Mouse (Mus musculus) c-Kit-negative CD71-positive TER-119-positive erythroid progenitor cells, embryonic 14.5 days (primary cell): ENCODE measurements around the gene Igf1r.

ENCODE experiments used
- DNase-seq: peaks from one replicate; pipeline ENCODE4 v3.0.0-alpha.2; 2013; ENCODE audit warnings: low read depth, low spot score

Igf1r gene

GRCm38 (mm10) chr7:68117981-68118380 lies 165.4 kb downstream of the Igf1r start:
- no peak for DNase-seq

GRCm38 (mm10) chr7:68119605-68120004 lies 167.0 kb downstream of the Igf1r start:
- no peak for DNase-seq

DNA sequence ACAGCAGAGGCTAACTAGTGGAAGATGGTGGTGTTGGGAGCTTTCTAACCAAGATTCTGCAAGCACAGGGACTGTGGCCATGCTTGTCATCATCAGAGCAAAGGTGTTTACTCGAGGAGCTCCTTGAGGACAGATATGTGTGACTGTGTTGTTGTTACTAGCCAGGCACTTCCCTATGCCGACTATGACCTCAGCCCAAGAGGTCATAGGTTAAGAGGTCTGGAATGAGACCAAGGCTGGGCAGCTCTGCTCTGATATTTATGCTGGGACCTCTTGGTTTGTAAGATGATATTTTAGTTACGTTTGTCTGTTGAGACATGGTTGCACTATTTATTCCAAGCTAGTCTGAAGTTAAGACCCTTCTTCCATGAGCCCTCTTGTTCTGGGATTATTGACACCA lies 169.8 kb downstream of the Igf1r start:
- no peak for DNase-seq

GRCm38 (mm10) chr7:68125347-68125746 lies 172.7 kb downstream of the Igf1r start:
- DNase-seq, result no peak

DNA sequence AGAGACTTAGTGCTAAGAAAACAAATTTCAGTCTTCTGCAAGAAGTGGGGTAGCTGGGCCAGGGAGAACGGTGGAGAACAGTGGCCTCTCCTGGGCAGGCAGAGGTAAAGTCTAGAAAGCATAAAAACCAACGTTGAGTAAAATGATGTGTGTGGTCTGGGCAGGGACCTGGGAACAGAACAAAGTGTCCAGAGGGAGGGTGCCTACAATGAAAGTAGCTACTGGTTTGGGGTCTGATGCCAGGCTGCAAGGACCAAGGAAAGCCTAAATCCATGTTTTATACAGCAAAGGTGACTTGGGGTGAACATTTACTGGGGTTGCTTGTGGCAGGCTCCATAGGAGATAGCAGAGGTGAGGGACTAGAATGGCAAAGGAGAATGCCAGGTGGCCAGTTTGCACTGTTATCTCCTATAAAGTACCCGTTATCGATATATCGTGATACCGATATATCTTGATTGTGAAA lies 175.2 kb downstream of the Igf1r start:
- DNase-seq, result no peak

- peak; percentile 32 for DNase-seq
Observed at GRCm38 (mm10) chr7:68128271-68128674, 175.6 kb downstream of the Igf1r start.

- DNase-seq, result peak; percentile 100
Observed at GRCm38 (mm10) chr7:68129077-68129511, 176.5 kb downstream of the Igf1r start.

GRCm38 (mm10) chr7:68129546-68130253 lies 177.1 kb downstream of the Igf1r start:
- peak; percentile 80 for DNase-seq

GRCm38 (mm10) chr7:68130950-68131580 lies 178.4 kb downstream of the Igf1r start:
- DNase-seq, result no peak

DNA sequence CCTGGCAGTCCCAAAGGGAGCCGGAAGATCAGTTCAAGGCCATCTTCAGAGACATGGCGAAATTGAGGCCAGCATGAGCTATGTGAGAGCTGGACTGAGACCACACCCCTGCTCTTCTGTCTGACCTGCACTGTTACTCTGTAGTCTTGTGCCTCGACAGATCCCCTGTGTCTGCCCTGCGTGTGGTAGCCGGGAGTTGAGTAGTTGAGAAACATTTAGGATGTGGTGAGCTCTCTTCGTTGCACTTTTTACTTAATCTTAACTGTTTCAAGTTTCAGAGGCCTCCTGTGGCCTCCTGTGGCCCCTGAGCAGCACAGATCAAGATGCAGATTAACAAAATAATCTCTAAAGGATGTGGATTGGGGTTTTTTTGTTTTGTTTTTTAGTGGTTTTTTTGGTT lies 181.1 kb downstream of the Igf1r start:
- no peak for DNase-seq

GRCm38 (mm10) chr7:68134948-68135347 lies 182.3 kb downstream of the Igf1r start:
- DNase-seq, result no peak

DNA sequence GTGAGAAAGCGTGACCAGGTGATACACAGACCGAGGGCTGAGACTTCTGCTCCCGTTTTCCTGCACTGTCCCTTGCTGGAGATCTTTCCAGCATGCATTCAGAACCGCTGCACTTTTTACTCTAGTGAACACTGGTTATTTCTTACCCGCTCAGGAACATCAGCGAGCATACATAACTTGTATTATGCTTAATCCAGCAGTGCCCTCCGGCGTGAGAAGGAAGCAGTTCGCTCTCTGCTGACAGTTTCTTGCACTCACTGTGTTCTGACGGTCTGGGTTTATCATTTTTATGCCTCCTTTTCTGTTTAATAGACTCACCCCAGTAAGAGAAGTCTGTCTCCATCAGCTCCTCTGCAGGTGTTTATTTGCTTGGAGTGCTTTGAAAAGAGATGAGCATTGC lies 183.4 kb downstream of the Igf1r start:
- DNase-seq, result no peak

GRCm38 (mm10) chr7:68139384-68139783 lies 186.8 kb downstream of the Igf1r start:
- DNase-seq, result no peak

DNA sequence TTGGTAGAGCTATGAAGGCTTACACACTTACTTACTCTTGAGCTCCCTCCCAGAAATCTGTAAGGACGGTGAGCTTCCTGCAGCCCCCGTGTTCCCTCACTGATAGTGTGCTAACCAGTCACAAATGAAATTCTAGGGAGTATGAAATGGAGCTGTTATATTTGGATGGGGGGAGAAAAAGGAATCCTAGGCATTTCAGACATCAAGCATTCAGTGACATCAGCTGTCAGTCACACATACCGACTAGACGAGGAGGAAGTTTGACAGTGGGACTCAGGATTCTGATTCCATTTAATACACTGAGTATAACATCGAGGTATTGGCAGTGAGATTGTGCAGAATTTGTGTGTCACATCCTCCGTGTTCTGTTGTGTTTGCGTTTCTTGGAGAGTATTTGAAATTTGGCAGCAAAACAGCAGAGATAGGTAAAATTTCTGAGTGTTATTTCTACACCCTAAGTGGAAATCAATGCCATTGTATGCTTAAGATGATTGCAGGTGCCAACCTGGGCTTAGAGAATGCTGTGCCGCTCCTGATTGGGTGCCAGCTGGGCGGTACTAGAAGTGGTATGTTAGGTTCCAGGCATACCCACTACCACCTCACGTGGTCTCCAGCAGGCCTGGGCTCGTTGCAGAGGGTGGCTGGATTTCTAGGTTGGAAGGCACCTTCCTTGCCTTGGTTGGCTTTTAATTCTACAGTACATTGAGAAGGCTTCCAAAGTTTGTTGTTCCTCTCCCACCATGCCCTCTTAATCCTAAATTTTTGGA lies 187.6 kb downstream of the Igf1r start:
- DNase-seq, result no peak

GRCm38 (mm10) chr7:68144266-68144665 lies 191.6 kb downstream of the Igf1r start:
- DNase-seq, result no peak

DNA sequence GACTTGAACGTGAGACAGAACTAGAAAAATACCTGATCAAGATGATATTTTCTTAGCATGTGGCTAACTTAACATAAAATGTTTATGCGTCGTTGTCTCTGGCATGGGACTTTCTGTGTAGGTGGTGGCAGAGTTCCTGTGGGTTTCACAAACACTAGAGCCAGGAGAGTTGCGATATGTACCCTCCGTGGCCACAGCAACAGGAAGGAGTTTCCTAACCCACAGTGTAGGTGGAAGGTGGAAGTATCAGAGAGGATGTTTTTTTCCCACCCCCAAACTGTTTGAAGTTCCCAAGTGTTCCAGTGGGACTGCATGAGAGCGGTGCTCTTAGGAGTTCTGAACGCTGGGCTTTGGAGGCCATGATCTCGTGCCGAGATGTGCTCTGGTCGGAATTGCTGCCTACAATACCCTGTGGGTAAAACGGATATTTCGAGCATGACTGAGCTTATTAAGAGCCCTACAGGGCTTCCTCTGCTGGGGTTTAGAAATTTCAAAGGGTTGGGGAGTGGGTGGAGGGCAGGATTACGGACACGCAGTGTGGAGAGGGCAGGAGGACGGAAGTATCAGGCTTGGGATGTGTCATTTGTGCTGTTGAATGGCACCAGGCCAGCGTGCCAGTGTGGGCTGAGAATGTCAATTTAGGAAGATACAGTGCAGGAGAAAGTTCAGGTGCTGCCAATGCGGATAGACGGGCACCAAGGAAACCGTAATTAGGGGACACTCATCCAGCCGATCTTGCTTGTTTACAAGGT lies 195.8 kb downstream of the Igf1r start:
- no peak for DNase-seq

GRCm38 (mm10) chr7:68151892-68152291 lies 199.3 kb downstream of the Igf1r start:
- DNase-seq, result no peak

GRCm38 (mm10) chr7:68152458-68152857 lies 199.8 kb downstream of the Igf1r start:
- DNase-seq, result no peak

DNA sequence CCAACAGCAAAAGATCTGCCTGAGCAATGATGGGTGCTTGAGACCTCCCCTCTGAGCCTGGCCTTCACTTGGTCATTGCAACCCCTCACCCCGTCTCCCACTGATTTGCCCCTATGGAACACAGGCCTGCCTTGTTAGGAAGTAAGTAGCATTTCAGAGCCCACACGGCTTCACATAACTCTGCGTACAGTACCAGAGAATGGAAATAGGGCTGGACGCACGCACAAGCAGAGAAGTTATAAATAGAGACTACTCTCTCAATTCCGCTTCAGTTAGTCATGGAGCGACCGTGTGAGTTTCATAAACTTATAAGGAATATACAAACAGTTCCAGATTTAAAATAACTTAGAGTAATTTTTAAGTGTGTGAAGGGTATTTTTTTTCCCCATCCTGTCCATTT lies 200.6 kb downstream of the Igf1r start:
- no peak for DNase-seq

DNA sequence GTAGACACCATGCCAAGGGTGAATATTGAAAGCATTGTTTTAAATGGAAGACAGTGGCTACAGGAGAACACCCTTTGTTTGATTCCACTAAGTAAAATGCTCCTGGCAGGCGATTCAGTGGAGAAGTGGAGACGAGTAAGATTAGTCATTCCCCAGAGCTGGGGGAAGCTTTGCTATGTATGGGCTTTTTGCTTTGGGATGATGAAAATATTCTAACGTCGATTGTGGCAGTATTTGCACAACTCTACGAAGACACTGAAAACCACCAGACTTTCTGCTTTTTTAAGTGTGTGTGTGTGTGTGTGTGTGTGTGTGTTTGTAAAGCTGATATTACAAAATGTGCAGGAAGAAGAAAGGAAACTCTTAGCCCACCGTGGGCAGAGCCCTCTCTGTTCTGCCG lies 202.0 kb downstream of the Igf1r start:
- DNase-seq, result no peak

GRCm38 (mm10) chr7:68160094-68160791 lies 207.6 kb downstream of the Igf1r start:
- DNase-seq, result no peak
